Mouse (Mus musculus) left cerebral cortex, postnatal 10 days (tissue): ENCODE results near the gene Nhej1. TPM values are rescaled to one million over a fixed set of nuclear protein-coding genes. Genes with fewer than 3 reads are reported as not detected.

Experiments used
- DNase-seq, 2 experiments: peaks; one replicate each; pipeline ENCODE4 v3.0.0; 2021 to 2022; ENCODE audit warnings: low spot score in 2 of 2, mixed read lengths in 1 of 2; ENCODE audit errors: extremely low spot score in 1 of 2
- intact Hi-C: fragments of 180-260 bp; cut with DNase I; formaldehyde crosslinking; loops from one replicate; pipeline ENCODE4 v1.15.1; 2025
- total RNA-seq, 2 experiments: library from RNA; stranded (reverse); gene quantifications; 2 replicates each; pipeline ENCODE4 v1.2.3; 2021

Gene Nhej1
- total RNA-seq, 2 experiments from 2014 or later: 1.9 to 2.7 TPM

- intact Hi-C loops: no loop called here
- DNase-seq: no peak
These were observed 174.9 kb downstream of the Nhej1 start for GRCm38 (mm10) chr1:74950066-74950465.

DNA sequence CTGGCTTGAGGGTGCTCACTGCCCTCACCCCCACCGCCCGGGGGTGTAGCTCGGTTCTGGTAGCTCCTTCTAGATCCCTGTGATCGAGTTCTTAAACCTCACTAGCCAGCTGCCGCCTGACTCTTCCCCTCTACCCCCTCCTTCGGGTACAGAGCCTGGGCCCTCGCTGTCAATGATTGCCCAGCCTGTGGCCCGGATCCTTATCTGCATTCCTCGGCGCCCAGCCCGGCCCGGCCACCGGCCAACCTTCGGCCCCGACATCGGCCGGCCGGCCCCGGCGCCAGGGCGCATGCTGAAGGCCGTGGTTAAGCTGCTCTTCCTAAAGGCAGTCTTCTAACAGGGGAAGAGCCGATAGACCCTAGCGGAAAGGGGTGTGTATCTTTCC lies 175.3 kb downstream of the Nhej1 start:
- intact Hi-C loops: no loop called here
- no peak for DNase-seq

- intact Hi-C loops: no loop called here
- peak in 1 of 2 experiments; percentile 63 for DNase-seq
These were observed 176.0 kb downstream of the Nhej1 start for GRCm38 (mm10) chr1:74948784-74949665.

DNA sequence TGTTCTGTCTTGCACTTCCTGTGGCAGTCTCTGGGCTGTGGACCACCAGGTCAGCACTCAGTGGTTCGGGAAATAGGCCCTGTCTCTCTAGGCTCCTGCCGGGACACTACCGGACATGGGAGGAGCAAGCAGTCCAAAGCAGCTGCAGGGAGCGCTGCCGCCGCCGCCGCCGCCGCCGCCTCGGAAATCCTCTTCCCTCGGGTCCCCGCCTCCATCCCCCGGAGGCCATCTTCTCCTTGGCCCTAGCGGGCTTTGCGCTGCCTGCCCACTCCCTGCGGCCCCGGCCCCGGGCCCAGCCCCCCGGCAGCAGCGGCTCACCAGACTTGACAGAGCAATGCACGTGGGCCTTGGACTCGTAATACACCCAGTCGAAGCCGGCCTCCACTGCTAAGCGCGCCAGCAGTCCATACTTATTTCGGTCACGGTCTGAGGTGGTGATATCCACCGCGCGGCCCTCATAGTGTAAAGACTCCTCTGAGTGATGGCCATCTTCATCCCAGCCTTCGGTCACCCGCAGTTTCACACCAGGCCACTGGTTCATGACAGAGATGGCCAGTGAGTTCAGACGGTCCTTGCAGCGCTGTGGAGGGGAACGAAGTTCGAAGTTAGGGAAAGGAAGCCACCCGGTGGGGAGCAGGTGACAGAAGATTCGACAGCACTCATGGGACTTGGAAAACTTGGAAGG lies 176.9 kb downstream of the Nhej1 start:
- peak in 1 of 2 experiments; percentile 72 for DNase-seq
- intact Hi-C loops: no loop called here

GRCm38 (mm10) chr1:74941651-74942360 lies 183.2 kb downstream of the Nhej1 start:
- DNase-seq: no peak
- intact Hi-C loops: no loop called here

DNA sequence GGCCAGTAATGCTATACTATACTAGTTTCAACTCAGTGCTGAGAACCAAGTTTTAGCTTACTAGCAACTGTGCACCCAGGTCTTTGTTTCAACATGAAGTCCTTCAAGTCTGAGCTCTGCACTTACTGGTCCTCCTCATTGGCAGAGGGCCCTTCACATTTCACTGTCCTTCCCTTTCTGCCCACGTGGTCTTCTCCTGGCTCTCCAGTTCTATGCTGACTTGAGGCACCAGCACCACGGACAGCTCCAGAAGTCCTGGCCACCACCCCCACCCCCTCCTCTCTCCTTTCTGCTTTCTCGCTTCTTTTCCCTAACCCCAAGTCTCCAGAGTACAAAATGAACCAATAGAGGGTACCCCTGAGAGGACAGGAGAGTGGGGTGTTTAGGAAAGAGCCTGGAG lies 185.2 kb downstream of the Nhej1 start:
- no peak for DNase-seq
- intact Hi-C loops: no loop called here

- intact Hi-C loops: no loop called here
- no peak for DNase-seq
These were observed 188.7 kb downstream of the Nhej1 start for GRCm38 (mm10) chr1:74936221-74936830.

DNA sequence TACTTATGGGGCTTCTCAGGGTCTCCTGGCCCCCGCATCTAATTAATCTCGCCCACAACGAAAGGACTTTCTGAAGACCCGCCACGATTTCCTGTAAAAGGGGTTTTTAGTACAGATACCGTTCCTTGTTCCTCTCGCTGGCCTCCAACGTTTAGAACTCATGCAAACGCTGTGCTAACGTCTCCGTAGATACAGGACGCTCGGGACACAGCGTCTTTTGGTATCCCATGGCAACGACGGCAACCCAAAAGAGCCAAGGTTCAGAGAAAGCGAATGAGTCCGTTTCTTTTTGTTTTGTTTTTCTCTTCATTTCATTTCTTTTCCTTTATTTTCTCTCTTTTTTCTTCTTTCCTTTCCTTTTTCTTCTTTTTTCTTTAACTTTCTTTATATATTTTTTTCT lies 189.6 kb downstream of the Nhej1 start, which contains the start of gene Cfap65:
Gene Cfap65 (minus strand): TSS at position 198 of the 400 bp plus-strand sequence.
- peak; percentile 59 to 63 for DNase-seq
- intact Hi-C loops: no loop called here

- intact Hi-C loops: no loop called here
- DNase-seq: no peak
These were observed 197.2 kb downstream of the Nhej1 start for GRCm38 (mm10) chr1:74927621-74928296.

DNA sequence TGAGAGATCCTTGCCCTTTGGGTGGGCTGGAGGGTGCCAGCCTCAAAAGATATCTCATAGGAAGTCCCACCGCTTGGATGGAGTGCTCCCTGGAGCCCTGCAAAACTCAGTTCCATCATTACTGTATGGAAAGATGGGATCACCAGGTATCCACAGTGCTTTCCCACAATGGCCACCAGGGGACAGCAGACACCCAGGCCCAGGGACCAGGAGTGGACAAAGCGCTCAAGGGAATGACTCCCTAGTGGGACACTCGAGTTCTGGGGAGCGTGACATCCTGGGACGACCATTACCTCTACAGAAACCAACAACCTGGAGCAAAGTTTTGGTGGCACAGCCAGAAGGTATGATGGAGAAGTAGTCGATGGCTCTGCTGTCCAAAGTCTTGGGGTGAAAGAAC lies 198.3 kb downstream of the Nhej1 start:
- intact Hi-C loops: no loop called here
- no peak for DNase-seq

DNA sequence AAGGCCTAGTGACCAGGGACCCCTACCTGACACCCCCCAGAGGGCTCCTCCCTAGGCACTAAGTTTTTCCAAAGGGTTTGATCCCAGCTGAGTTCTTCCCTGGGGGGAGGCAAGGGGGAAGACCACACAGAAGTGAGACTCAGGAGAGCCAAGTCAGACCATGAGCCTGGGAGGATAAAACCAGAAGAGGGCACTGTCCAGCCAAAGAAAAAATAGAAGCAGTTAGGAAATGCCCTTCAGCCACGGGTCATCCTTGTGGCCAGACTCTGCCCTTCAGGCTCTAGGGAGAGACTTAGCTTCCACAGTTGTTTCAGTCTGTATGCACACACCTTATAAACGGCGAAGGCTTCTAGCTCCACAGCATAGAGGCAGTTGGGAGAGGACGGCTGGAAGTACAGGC lies 200.5 kb downstream of the Nhej1 start:
- no peak for DNase-seq
- intact Hi-C loops: no loop called here

Other genes starting within 250 kb of the Nhej1 start
- not detected for gene Fev, start 239.8 kb downstream of the Nhej1 start, total RNA-seq
- gene Cryba2, start 232.1 kb downstream of the Nhej1 start, total RNA-seq: not detected
- 1 to 10 TPM; 1.6 to 2.1 TPM for gene Cfap65, start 189.6 kb downstream of the Nhej1 start, total RNA-seq
- gene Ihh, start 173.5 kb downstream of the Nhej1 start, total RNA-seq: under 1 TPM; 0.45 to 0.47 TPM
- gene Slc23a3, start 8.7 kb upstream of the Nhej1 start, total RNA-seq: under 1 TPM in 1 of 2 experiments, not detected in 1; 0.21 TPM
- gene Cnppd1, start 17.5 kb upstream of the Nhej1 start, total RNA-seq: 10 to 100 TPM; 31.7 to 33.4 TPM
- gene Retreg2, start 17.6 kb upstream of the Nhej1 start, total RNA-seq: 100 to 1,000 TPM; 151 to 153 TPM
- gene Zfand2b, start 43.4 kb upstream of the Nhej1 start, total RNA-seq: 10 to 100 TPM; 20.2 to 21.3 TPM
- gene Abcb6, start 55.2 kb upstream of the Nhej1 start, total RNA-seq: 10 to 100 TPM; 45.6 to 47.0 TPM
- 10 to 100 TPM; 18.2 to 19.3 TPM for gene Ankzf1, start 67.0 kb upstream of the Nhej1 start, total RNA-seq
- 100 to 1,000 TPM; 111 to 119 TPM for gene Atg9a, start 67.0 kb upstream of the Nhej1 start, total RNA-seq
- gene Glb1l, start 85.6 kb upstream of the Nhej1 start, total RNA-seq: 10 to 100 TPM; 18.3 to 22.1 TPM
- 10 to 100 TPM; 94.4 to 95.0 TPM for gene Stk16, start 85.6 kb upstream of the Nhej1 start, total RNA-seq
- gene Tuba4a, start 94.7 kb upstream of the Nhej1 start, total RNA-seq: 100 to 1,000 TPM; 456 to 464 TPM
- not detected for gene A630095N17Rik, start 106.9 kb upstream of the Nhej1 start, total RNA-seq
- 10 to 100 TPM; 64.1 to 69.0 TPM for gene Dnajb2, start 111.2 kb upstream of the Nhej1 start, total RNA-seq
- gene Ptprn, start 139.3 kb upstream of the Nhej1 start, total RNA-seq: 100 to 1,000 TPM; 257 to 262 TPM
- 10 to 100 TPM; 72.5 to 81.7 TPM for gene Resp18, start 153.2 kb upstream of the Nhej1 start, total RNA-seq
- gene Dnpep, start 192.8 kb upstream of the Nhej1 start, total RNA-seq: 10 to 100 TPM; 60.6 to 67.1 TPM
- gene Des, start 235.1 kb upstream of the Nhej1 start, total RNA-seq: 1 to 10 TPM; 1.5 TPM